Mouse (Mus musculus) spleen, adult 2 months (tissue): ENCODE measurements around the gene Alcam.

ENCODE experiments used
- CTCF ChIP-seq: fragments of 200-500 bp; IDR thresholded peaks from 2 replicates; pipeline ENCODE4 v1.5.1; 2011; ENCODE audit warnings: mild to moderate bottlenecking, inconsistent platforms; ENCODE audit not compliant: insufficient read depth, insufficient read length, insufficient replicate concordance; ENCODE audit errors: extremely low read depth
- POLR2A ChIP-seq: fragments of 200-500 bp; IDR thresholded peaks from 2 replicates; pipeline ENCODE4 v1.6.1; 2011; ENCODE audit warnings: low read depth, low read length, inconsistent platforms

GRCm38 (mm10) chr16:52443635-52444505 lies 10.0 kb downstream of the Alcam start:
- TF ChIP-seq POLR2A (no peak), CTCF (no peak)
